Mouse (Mus musculus): ENCODE results near the gene Polr2c. TPM values are rescaled to one million over a fixed set of nuclear protein-coding genes. Genes with fewer than 3 reads are reported as not detected.

Gene Polr2c
- 150 and 159 TPM in 2 replicates for polyA plus RNA-seq (2014; fragmentation: Nextera tagmentation; extraction: Ambion mirVana)

- peak; percentile 73 for ATAC-seq (ENCODE audit: insufficient number of reproducible peaks, insufficient read depth, low FRiP score, low read depth)
- Histone ChIP-seq H3K9me3 (ENCODE audit: control insufficient read depth, low read depth, low read length) (no peaks in the 10 kb centered on the region), H3K4me3 (ENCODE audit: low read depth, low read length) (peak within 1 kb of the TSS; percentile 64), H3K27ac (ENCODE audit: low read length) (peak within 1 kb of the TSS; percentile 56; the same call in 1 of the 2 replicates), H3K4me2 (replicated peaks; ENCODE audit: low read depth, low read length) (peak within 1 kb of the TSS; percentile 79), H3K27me3 (ENCODE audit: control insufficient read depth, insufficient read depth, low read length) (no peaks in the 10 kb centered on the region), H3K9ac (replicated peaks; ENCODE audit: low read depth, low read length) (peak within 1 kb of the TSS; percentile 72), H3K4me1 (ENCODE audit: control insufficient read depth, insufficient read depth, low read length) (peaks cover 8% of the 10 kb centered on the region), H3K36me3 (ENCODE audit: control insufficient read depth, insufficient read depth, low read length) (peaks cover 22% of the 10 kb centered on the region)
- under 1% methylated on average over 68 of the region's 68 CpGs for WGBS
Measured at GRCm38 (mm10) chr8:94857346-94858173, at the start of gene Polr2c. Polr2c (plus strand) TSS chr8:94857450.

DNA sequence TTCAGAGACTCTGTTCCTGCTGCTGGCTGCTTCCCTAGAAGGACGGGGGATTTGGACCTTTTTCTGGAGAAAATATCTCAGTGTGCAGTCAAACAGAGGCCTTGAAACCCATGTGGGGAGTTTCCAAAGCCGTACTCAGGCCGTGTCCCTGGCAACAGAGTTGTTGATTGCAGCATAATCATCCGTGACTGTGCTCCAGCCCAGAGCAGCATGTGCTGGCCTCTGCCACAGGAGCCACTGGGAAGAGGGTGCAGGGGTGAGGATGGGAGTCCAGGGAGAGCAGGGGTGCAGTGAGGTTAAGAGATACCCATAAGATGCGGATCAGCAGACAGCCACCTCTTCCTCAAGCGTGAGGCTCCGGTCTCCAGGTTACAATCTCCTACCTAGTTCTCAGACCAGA, 49.7 kb upstream of the Polr2c start:
- H3K9ac ChIP-seq (replicated peaks; ENCODE audit: low read depth, low read length): no peak overlapping the region
- H3K9me3 ChIP-seq (ENCODE audit: control insufficient read depth, low read depth, low read length): no peaks in the 10 kb centered on the region
- H3K27ac ChIP-seq (ENCODE audit: low read length): no peak overlapping the region
- no peak for ATAC-seq (ENCODE audit: insufficient number of reproducible peaks, insufficient read depth, low FRiP score, low read depth)
- 62% methylated on average over 7 of the region's 7 CpGs for WGBS
- no peak overlapping the region for H3K4me2 ChIP-seq (replicated peaks; ENCODE audit: low read depth, low read length)
- H3K4me1 ChIP-seq (ENCODE audit: control insufficient read depth, insufficient read depth, low read length): 0 out of 2 replicates have a peak, but pooled peaks cover under 1% of the 10 kb centered on the region
- H3K27me3 ChIP-seq (ENCODE audit: control insufficient read depth, insufficient read depth, low read length): no peaks in the 10 kb centered on the region
- H3K36me3 ChIP-seq (ENCODE audit: control insufficient read depth, insufficient read depth, low read length): no peaks in the 10 kb centered on the region
- H3K4me3 ChIP-seq (ENCODE audit: low read depth, low read length): no peak overlapping the region

- Histone ChIP-seq H3K4me3 (ENCODE audit: low read depth, low read length) (no peak overlapping the region), H3K36me3 (ENCODE audit: control insufficient read depth, insufficient read depth, low read length) (no peaks in the 10 kb centered on the region), H3K27ac (ENCODE audit: low read length) (no peak overlapping the region), H3K9ac (replicated peaks; ENCODE audit: low read depth, low read length) (no peak overlapping the region), H3K4me2 (replicated peaks; ENCODE audit: low read depth, low read length) (no peak overlapping the region), H3K9me3 (ENCODE audit: control insufficient read depth, low read depth, low read length) (no peaks in the 10 kb centered on the region), H3K27me3 (ENCODE audit: control insufficient read depth, insufficient read depth, low read length) (no peaks in the 10 kb centered on the region), H3K4me1 (ENCODE audit: control insufficient read depth, insufficient read depth, low read length) (0 out of 2 replicates have a peak, but pooled peaks cover 3% of the 10 kb centered on the region)
- 65% methylated on average over 6 of the region's 6 CpGs for WGBS
- ATAC-seq (ENCODE audit: insufficient number of reproducible peaks, insufficient read depth, low FRiP score, low read depth): no peak
Measured at GRCm38 (mm10) chr8:94808372-94808771, 48.9 kb upstream of the Polr2c start.

GRCm38 (mm10) chr8:94810153-94810552, 47.1 kb upstream of the Polr2c start, which contains the start of gene Ccl17:
Ccl17 (plus strand) TSS chr8:94810453.
- no peaks in the 10 kb centered on the region for H3K9me3 ChIP-seq (ENCODE audit: control insufficient read depth, low read depth, low read length)
- H3K4me2 ChIP-seq (replicated peaks; ENCODE audit: low read depth, low read length): no peak within 1 kb of the TSS
- H3K36me3 ChIP-seq (ENCODE audit: control insufficient read depth, insufficient read depth, low read length): no peaks in the 10 kb centered on the region
- no peak within 1 kb of the TSS for H3K9ac ChIP-seq (replicated peaks; ENCODE audit: low read depth, low read length)
- 0 out of 2 replicates have a peak, but pooled peaks cover 3% of the 10 kb centered on the region for H3K4me1 ChIP-seq (ENCODE audit: control insufficient read depth, insufficient read depth, low read length)
- H3K4me3 ChIP-seq (ENCODE audit: low read depth, low read length): no peak within 1 kb of the TSS
- WGBS: 40% methylated on average over 3 of the region's 3 CpGs
- H3K27me3 ChIP-seq (ENCODE audit: control insufficient read depth, insufficient read depth, low read length): no peaks in the 10 kb centered on the region
- H3K27ac ChIP-seq (ENCODE audit: low read length): no peak within 1 kb of the TSS
- ATAC-seq (ENCODE audit: insufficient number of reproducible peaks, insufficient read depth, low FRiP score, low read depth): no peak

GRCm38 (mm10) chr8:94810855-94811254, 46.4 kb upstream of the Polr2c start:
- Histone ChIP-seq H3K9ac (replicated peaks; ENCODE audit: low read depth, low read length) (no peak overlapping the region), H3K4me3 (ENCODE audit: low read depth, low read length) (no peak overlapping the region), H3K27ac (ENCODE audit: low read length) (no peak overlapping the region), H3K27me3 (ENCODE audit: control insufficient read depth, insufficient read depth, low read length) (no peaks in the 10 kb centered on the region), H3K4me1 (ENCODE audit: control insufficient read depth, insufficient read depth, low read length) (0 out of 2 replicates have a peak, but pooled peaks cover 3% of the 10 kb centered on the region), H3K4me2 (replicated peaks; ENCODE audit: low read depth, low read length) (no peak overlapping the region), H3K9me3 (ENCODE audit: control insufficient read depth, low read depth, low read length) (no peaks in the 10 kb centered on the region), H3K36me3 (ENCODE audit: control insufficient read depth, insufficient read depth, low read length) (no peaks in the 10 kb centered on the region)
- 70% methylated on average over 5 of the region's 5 CpGs for WGBS
- ATAC-seq (ENCODE audit: insufficient number of reproducible peaks, insufficient read depth, low FRiP score, low read depth): no peak

- Histone ChIP-seq H3K4me1 (ENCODE audit: control insufficient read depth, insufficient read depth, low read length) (0 out of 2 replicates have a peak, but pooled peaks cover 3% of the 10 kb centered on the region), H3K36me3 (ENCODE audit: control insufficient read depth, insufficient read depth, low read length) (no peaks in the 10 kb centered on the region), H3K27me3 (ENCODE audit: control insufficient read depth, insufficient read depth, low read length) (no peaks in the 10 kb centered on the region), H3K4me3 (ENCODE audit: low read depth, low read length) (no peak overlapping the region), H3K27ac (ENCODE audit: low read length) (no peak overlapping the region), H3K9me3 (ENCODE audit: control insufficient read depth, low read depth, low read length) (no peaks in the 10 kb centered on the region), H3K9ac (replicated peaks; ENCODE audit: low read depth, low read length) (no peak overlapping the region), H3K4me2 (replicated peaks; ENCODE audit: low read depth, low read length) (no peak overlapping the region)
- WGBS: 59% methylated on average over 6 of the region's 6 CpGs
- no peak for ATAC-seq (ENCODE audit: insufficient number of reproducible peaks, insufficient read depth, low FRiP score, low read depth)
Measured at GRCm38 (mm10) chr8:94811654-94812053, 45.6 kb upstream of the Polr2c start.

GRCm38 (mm10) chr8:94812645-94813098, 44.6 kb upstream of the Polr2c start:
- Histone ChIP-seq H3K9me3 (ENCODE audit: control insufficient read depth, low read depth, low read length) (no peaks in the 10 kb centered on the region), H3K4me3 (ENCODE audit: low read depth, low read length) (no peak overlapping the region), H3K36me3 (ENCODE audit: control insufficient read depth, insufficient read depth, low read length) (no peaks in the 10 kb centered on the region), H3K9ac (replicated peaks; ENCODE audit: low read depth, low read length) (no peak overlapping the region), H3K27ac (ENCODE audit: low read length) (no peak overlapping the region), H3K4me1 (ENCODE audit: control insufficient read depth, insufficient read depth, low read length) (0 out of 2 replicates have a peak, but pooled peaks cover 3% of the 10 kb centered on the region), H3K27me3 (ENCODE audit: control insufficient read depth, insufficient read depth, low read length) (no peaks in the 10 kb centered on the region), H3K4me2 (replicated peaks; ENCODE audit: low read depth, low read length) (no peak overlapping the region; the same call in 1 of the 2 replicates)
- no peak for ATAC-seq (ENCODE audit: insufficient number of reproducible peaks, insufficient read depth, low FRiP score, low read depth)
- WGBS: 31% methylated on average over 6 of the region's 6 CpGs

- Histone ChIP-seq H3K36me3 (ENCODE audit: control insufficient read depth, insufficient read depth, low read length) (no peaks in the 10 kb centered on the region), H3K4me1 (ENCODE audit: control insufficient read depth, insufficient read depth, low read length) (0 out of 2 replicates have a peak, but pooled peaks cover 3% of the 10 kb centered on the region), H3K4me2 (replicated peaks; ENCODE audit: low read depth, low read length) (no peak overlapping the region), H3K27me3 (ENCODE audit: control insufficient read depth, insufficient read depth, low read length) (no peaks in the 10 kb centered on the region), H3K27ac (ENCODE audit: low read length) (no peak overlapping the region), H3K4me3 (ENCODE audit: low read depth, low read length) (no peak overlapping the region), H3K9me3 (ENCODE audit: control insufficient read depth, low read depth, low read length) (no peaks in the 10 kb centered on the region), H3K9ac (replicated peaks; ENCODE audit: low read depth, low read length) (no peak overlapping the region)
- 0% methylated on average over 1 of the region's 1 CpGs for WGBS
- ATAC-seq (ENCODE audit: insufficient number of reproducible peaks, insufficient read depth, low FRiP score, low read depth): no peak
Measured at GRCm38 (mm10) chr8:94814556-94814955, 42.7 kb upstream of the Polr2c start.

All from stomach, embryonic 14.5 days (tissue).